Mouse (Mus musculus) hindbrain, embryonic 11.5 days (tissue): ENCODE results near the gene Lpar5. TPM values are rescaled to one million over a fixed set of nuclear protein-coding genes. Genes with fewer than 3 reads are reported as not detected.

Experiments used
- ATAC-seq: fragments of 200-750 bp; cut with Nextera tagmentation; 2 replicates; pipeline ENCODE4 v1.8.0; 2017; ENCODE audit warnings: mild to moderate bottlenecking, moderate TSS enrichment, moderate library complexity; ENCODE audit not compliant: low FRiP score
- DNase-seq: peaks from one replicate; pipeline ENCODE4 v3.0.0-alpha.2; 2015; ENCODE audit warnings: low spot score
- H3K27ac ChIP-seq: fragments of 300-500 bp; sonication (generic); 2 replicates; pipeline ENCODE4 v1.5.1; 2014; ENCODE audit warnings: mild to moderate bottlenecking, low read depth, low read length
- H3K27me3 ChIP-seq: fragments of 300-500 bp; sonication (generic); 2 replicates; pipeline ENCODE4 v1.6.1; 2014; ENCODE audit warnings: mild to moderate bottlenecking, low read length, moderate library complexity, mixed read lengths; ENCODE audit not compliant: control insufficient read depth, insufficient read depth
- H3K36me3 ChIP-seq: fragments of 300-500 bp; sonication (generic); 2 replicates; pipeline ENCODE4 v1.6.1; 2014; ENCODE audit warnings: mild to moderate bottlenecking, low read length, moderate library complexity, mixed read lengths; ENCODE audit not compliant: control insufficient read depth, insufficient read depth
- H3K4me1 ChIP-seq: fragments of 300-500 bp; sonication (generic); replicated peaks from 2 replicates; pipeline ENCODE4 v1.6.1; 2014; ENCODE audit warnings: low read length, mixed read lengths; ENCODE audit not compliant: control insufficient read depth, insufficient read depth
- H3K4me2 ChIP-seq: fragments of 300-500 bp; sonication (generic); replicated peaks from 2 replicates; pipeline ENCODE4 v1.6.1; 2014; ENCODE audit warnings: mild to moderate bottlenecking, low read depth, low read length
- H3K4me3 ChIP-seq: fragments of 300-500 bp; sonication (generic); 2 replicates; pipeline ENCODE4 v1.5.1; 2014; ENCODE audit warnings: low read depth, low read length
- H3K9ac ChIP-seq: fragments of 300-500 bp; sonication (generic); 2 replicates; pipeline ENCODE4 v1.6.1; 2014; ENCODE audit warnings: low read depth, low read length
- H3K9me3 ChIP-seq: fragments of 300-500 bp; sonication (generic); 2 replicates; pipeline ENCODE4 v1.6.1; 2016; ENCODE audit warnings: low read length; ENCODE audit not compliant: control insufficient read depth
- WGBS: fragments of 180-500 bp; shearing (Covaris S2); extraction: QIAGEN DNeasy Blood & Tissue Kit; methylation state at CpG from one replicate; pipeline ENCODE4 v1.1.7; 2014; 5-methylcytosine and 5-hydroxymethylcytosine counted together
- polyA plus RNA-seq: library from polyadenylated mRNA; unstranded; fragments of >200 nt; fragmentation: Nextera tagmentation; extraction: Ambion mirVana; gene quantifications from 2 replicates; pipeline ENCODE4 v1.2.1, GENCODE M21; 2014

The Lpar5 gene
- polyA plus RNA-seq, 1 experiment from 2014 or later: not detected

DNA sequence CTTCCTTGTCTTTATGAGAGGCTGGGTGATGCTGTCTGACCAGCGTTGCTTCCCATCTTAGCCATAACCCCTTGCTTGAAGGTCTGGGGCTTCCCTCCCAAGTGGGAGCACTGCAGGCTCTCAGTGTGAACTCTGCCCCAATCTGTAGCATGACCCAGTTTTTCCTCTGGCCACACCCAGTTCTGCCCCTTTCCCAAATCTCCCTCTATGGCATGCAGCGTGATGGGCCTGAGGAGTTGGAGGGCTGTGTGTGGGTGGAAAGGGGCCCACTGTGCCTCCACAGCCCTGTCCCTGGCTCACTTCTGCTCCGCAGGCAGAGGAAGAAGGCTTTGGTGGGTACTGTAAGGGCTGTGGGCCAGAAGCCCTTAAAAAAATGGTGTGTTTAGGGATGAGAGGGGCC lies 30.8 kb downstream of the Lpar5 start:
- H3K9ac ChIP-seq: peak overlapping the region; percentile 95
- H3K9me3 ChIP-seq: no peaks in the 10 kb centered on the region
- H3K27ac ChIP-seq: peak overlapping the region; percentile 49; the same call in 1 of the 2 replicates
- H3K4me3 ChIP-seq: peak overlapping the region; percentile 99
- H3K27me3 ChIP-seq: no peaks in the 10 kb centered on the region
- peaks cover 19% of the 10 kb centered on the region for H3K4me1 ChIP-seq
- WGBS: 61% methylated on average over 3 of the region's 3 CpGs
- H3K4me2 ChIP-seq: peak overlapping the region; percentile 81
- H3K36me3 ChIP-seq: peaks cover 24% of the 10 kb centered on the region
- ATAC-seq: no peak
- DNase-seq: no peak

DNA sequence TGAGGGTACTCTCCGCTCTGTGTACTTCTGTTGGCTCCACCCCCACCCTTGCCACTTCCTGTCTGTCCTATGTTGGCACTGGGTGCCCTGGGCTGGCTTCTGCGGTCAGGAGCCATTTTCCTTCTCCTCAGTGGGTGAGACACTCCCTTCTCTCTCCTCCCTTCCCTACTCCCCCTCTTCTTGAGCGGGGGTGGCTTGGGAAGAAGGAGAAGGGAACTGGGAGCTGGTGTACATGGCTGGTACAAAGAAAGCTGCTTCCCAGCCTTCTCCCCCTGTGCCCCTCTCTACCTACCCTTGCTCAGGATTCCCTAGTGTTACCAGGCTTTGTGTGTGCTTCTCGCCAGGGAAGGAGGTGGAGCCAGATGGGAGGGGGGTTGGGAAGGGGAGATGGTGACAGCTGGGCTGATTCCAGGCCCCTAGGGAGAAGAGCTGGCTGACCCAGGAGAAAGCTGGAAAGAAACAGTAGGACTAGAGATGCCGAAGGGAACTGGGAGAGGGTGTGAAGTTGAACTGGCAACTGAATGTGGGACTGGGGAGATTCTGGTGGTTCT lies 31.8 kb downstream of the Lpar5 start:
- no peaks in the 10 kb centered on the region for H3K27me3 ChIP-seq
- peaks cover 19% of the 10 kb centered on the region for H3K4me1 ChIP-seq
- peaks cover 24% of the 10 kb centered on the region for H3K36me3 ChIP-seq
- H3K9ac ChIP-seq: peak overlapping the region; percentile 95
- peak overlapping the region; percentile 99; the same call in 1 of the 2 replicates for H3K4me3 ChIP-seq
- peak overlapping the region; percentile 81 for H3K4me2 ChIP-seq
- DNase-seq (peak; percentile 65), ATAC-seq (no peak)
- H3K27ac ChIP-seq: peak overlapping the region; percentile 79
- WGBS: 51% methylated on average over 4 of the region's 5 CpGs
- H3K9me3 ChIP-seq: no peaks in the 10 kb centered on the region

DNA sequence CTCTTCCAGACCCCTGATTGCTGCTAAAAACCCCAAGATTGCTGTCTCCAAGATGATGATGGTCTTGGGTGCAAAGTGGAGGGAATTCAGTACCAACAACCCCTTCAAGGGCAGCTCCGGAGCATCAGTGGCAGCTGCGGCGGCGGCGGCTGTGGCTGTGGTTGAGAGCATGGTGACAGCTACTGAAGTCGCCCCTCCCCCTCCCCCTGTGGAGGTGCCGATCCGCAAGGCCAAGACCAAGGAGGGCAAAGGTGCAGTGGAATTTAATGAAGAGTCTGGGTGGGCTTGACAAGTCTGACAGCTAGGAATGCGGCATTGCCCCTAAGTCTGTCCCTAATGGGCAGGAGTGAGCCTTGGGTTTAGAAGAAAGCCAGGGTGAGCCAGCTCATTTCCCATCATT lies 33.7 kb downstream of the Lpar5 start:
- Histone ChIP-seq H3K27ac (no peak overlapping the region), H3K4me3 (no peak overlapping the region), H3K4me2 (no peak overlapping the region), H3K36me3 (peaks cover 38% of the 10 kb centered on the region), H3K4me1 (peaks cover 19% of the 10 kb centered on the region), H3K9me3 (no peaks in the 10 kb centered on the region), H3K9ac (no peak overlapping the region), H3K27me3 (no peaks in the 10 kb centered on the region)
- ATAC-seq: no peak
- 78% methylated on average over 9 of the region's 9 CpGs for WGBS
- DNase-seq: no peak

DNA sequence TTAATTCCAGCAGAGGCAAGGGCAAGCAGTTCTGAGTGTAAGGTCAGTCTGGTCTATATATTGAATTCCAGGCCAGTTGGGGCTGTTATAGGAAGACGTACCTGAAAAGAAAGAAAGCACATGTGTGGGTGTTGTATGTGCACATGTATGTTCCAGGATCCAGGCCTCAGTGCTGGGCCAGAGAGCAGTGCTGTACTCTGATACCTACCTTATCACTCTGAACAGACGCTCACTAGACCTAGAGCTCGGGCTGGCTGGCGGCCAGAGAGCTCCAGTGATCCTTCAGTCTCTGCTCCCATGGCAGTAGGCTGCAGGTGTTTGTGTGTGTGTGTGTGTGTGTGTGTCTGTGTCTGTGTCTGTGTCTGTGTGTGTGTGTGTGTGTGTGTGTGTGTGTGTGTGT lies 36.5 kb downstream of the Lpar5 start:
- H3K9me3 ChIP-seq: no peaks in the 10 kb centered on the region
- 87% methylated on average over 4 of the region's 4 CpGs for WGBS
- H3K9ac ChIP-seq: no peak overlapping the region
- no peak for DNase-seq
- H3K4me3 ChIP-seq: no peak overlapping the region
- peaks cover 5% of the 10 kb centered on the region for H3K4me1 ChIP-seq
- H3K27me3 ChIP-seq: no peaks in the 10 kb centered on the region
- no peak overlapping the region for H3K4me2 ChIP-seq
- no peak overlapping the region for H3K27ac ChIP-seq
- no peak for ATAC-seq
- H3K36me3 ChIP-seq: peaks cover 60% of the 10 kb centered on the region

DNA sequence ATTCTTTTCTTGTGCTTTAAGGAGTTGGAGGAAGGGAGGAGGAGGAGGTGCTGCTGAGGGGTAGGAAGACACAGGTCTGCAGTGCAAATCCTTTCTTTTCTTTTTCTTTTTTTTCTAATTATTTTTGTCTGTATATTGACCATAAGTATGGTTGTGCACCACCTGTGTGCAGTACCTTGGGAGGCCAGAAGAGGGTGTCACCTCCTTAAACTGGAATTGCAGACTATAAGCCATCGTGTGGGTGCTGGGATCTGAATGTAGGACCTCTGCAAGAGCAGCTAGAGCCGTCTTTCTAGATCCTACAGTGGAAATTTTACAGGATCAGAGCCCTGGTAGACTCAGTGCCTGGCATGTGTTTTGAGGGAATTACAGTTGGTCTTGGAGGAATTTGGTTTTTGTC lies 40.0 kb downstream of the Lpar5 start:
- 95% methylated on average over 2 of the region's 2 CpGs for WGBS
- no peaks in the 10 kb centered on the region for H3K27me3 ChIP-seq
- no peak for ATAC-seq
- DNase-seq: no peak
- H3K9me3 ChIP-seq: no peaks in the 10 kb centered on the region
- no peak overlapping the region for H3K27ac ChIP-seq
- no peak overlapping the region for H3K4me3 ChIP-seq
- H3K9ac ChIP-seq: no peak overlapping the region
- no peaks in the 10 kb centered on the region for H3K4me1 ChIP-seq
- peaks cover 64% of the 10 kb centered on the region for H3K36me3 ChIP-seq
- H3K4me2 ChIP-seq: no peak overlapping the region

DNA sequence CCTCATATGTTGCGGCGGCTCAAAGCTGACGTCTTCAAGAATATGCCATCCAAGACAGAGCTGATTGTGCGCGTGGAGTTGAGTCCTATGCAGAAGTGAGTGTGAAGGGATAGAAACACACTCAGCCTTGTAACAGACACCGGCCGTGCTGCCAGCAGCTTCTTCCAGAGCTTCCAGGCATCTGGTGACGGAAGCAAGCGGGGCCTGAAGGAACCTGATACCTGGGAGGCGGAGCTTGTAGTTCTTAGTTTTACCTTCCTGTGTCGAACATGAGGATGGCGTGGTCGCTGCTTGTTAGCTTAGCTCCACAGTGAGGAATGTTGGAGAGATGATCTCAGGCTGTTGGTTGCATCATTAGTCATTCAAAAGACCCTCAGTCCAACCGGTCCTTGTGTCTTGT lies 41.7 kb downstream of the Lpar5 start:
- no peaks in the 10 kb centered on the region for H3K27me3 ChIP-seq
- no peak overlapping the region for H3K9ac ChIP-seq
- ATAC-seq: no peak
- no peaks in the 10 kb centered on the region for H3K9me3 ChIP-seq
- no peaks in the 10 kb centered on the region for H3K4me1 ChIP-seq
- no peak overlapping the region for H3K27ac ChIP-seq
- 93% methylated on average over 14 of the region's 14 CpGs for WGBS
- H3K36me3 ChIP-seq: peaks cover 72% of the 10 kb centered on the region
- DNase-seq: no peak
- no peak overlapping the region for H3K4me3 ChIP-seq
- no peak overlapping the region for H3K4me2 ChIP-seq

DNA sequence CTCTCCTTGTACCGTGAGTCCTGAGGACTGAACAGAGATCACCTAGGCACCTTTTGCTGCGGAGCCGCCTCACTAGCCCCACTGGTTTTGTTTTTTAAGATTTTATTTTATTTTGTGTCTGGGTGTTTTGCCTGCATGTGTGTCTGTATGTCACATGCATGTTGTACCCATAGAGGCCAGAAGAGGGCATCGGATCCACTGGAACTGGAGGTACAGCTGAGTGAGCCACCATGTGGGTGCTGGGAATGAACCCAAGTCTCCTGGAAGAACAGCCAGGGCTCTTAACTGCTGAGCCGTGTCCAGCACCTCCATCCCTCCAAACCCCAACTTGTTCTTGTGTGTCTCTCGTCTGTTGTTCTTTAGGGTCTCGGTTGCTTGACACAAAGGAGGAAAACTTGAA lies 43.2 kb downstream of the Lpar5 start:
- Histone ChIP-seq H3K9me3 (no peaks in the 10 kb centered on the region), H3K27ac (no peak overlapping the region), H3K27me3 (no peaks in the 10 kb centered on the region), H3K4me1 (no peaks in the 10 kb centered on the region), H3K9ac (no peak overlapping the region), H3K4me3 (no peak overlapping the region), H3K36me3 (peaks cover 61% of the 10 kb centered on the region), H3K4me2 (no peak overlapping the region)
- DNase-seq: peak; percentile 67
- no peak for ATAC-seq
- WGBS: 92% methylated on average over 7 of the region's 7 CpGs

DNA sequence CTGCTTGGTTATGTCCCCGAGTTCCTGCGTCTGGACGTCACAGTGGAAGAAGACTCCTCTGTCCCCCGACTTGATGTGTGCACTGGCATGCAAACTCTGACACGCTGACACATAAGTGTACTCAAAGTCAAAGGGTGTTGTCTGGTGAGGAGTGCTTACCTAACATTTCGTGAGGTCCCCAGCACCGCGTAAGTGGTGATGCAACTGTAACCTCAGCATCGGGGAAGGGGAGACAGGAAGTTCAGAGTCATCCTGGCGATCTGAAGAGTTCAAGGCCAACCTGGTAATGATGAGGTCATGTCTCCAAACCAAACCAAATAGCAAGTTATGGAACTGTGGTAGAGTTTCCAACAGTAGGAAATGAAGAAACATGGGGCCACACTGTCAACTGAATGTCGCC lies 44.8 kb downstream of the Lpar5 start:
- no peak for DNase-seq
- 94% methylated on average over 11 of the region's 11 CpGs for WGBS
- Histone ChIP-seq H3K4me2 (no peak overlapping the region), H3K9me3 (no peaks in the 10 kb centered on the region), H3K4me1 (no peaks in the 10 kb centered on the region), H3K27ac (no peak overlapping the region), H3K9ac (no peak overlapping the region), H3K4me3 (no peak overlapping the region), H3K27me3 (no peaks in the 10 kb centered on the region), H3K36me3 (peaks cover 50% of the 10 kb centered on the region)
- ATAC-seq: no peak

DNA sequence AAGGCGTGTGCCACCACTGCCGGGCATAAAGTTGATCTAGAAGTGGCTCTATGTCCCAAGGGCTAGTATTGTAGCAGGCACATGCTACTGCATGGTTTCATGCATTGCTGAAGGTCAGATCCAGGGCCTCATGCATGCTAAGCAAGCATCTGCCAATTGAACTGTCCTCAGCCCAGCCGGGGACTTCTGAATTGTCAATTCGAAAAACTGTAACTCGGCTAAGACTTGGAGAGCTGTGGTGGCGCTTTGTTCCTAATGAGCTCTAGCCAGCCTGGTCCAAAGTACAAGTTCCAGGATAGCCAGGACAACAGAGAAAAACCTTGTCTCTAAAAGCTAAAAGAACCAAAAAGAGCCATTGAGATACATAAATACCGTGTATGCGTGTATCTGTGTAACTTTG lies 51.7 kb downstream of the Lpar5 start:
- 91% methylated on average over 8 of the region's 8 CpGs for WGBS
- Histone ChIP-seq H3K4me2 (no peak overlapping the region), H3K9ac (no peak overlapping the region), H3K4me3 (no peak overlapping the region), H3K4me1 (no peaks in the 10 kb centered on the region), H3K27me3 (no peaks in the 10 kb centered on the region), H3K36me3 (peaks cover 39% of the 10 kb centered on the region), H3K27ac (no peak overlapping the region), H3K9me3 (no peaks in the 10 kb centered on the region)
- ATAC-seq (no peak), DNase-seq (no peak)
